Mouse (Mus musculus) liver, postnatal 0 days (tissue): ENCODE measurements around the gene Upf2.

Source experiments
- CTCF ChIP-seq: sonication (generic); IDR thresholded peaks from 2 replicates; pipeline ENCODE4 v1.5.1; 2016; ENCODE audit warnings: antibody characterized with exemption, low read depth
- EP300 ChIP-seq: IDR thresholded peaks from 2 replicates; pipeline ENCODE4 v1.6.1; 2016; ENCODE audit warnings: antibody characterized with exemption, low read depth, mild to moderate bottlenecking

DNA sequence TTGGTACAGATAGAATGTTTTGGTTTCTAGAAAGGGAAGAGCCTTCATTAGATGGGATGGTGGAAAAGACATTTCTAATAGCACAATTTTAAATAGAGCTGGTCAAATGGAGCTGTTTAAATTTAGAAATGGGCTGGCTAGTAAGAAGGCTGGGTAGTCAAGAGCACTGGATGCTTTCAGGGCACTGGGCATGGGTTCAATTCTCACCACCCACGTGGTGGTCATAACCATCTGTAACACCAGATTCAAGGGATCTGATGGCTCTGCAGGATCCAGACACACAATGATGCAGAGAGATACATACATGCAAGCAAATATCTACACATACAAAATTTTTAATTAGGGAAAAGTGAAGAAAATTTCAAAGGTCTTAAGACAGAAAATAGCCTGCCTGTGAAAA lies 91.4 kb downstream of the Upf2 start:
- TF ChIP-seq EP300 (no peak), CTCF (no peak)
